Mouse (Mus musculus) kidney, adult 2 months (tissue): ENCODE data around the gene Men1. TPM values are rescaled to one million over a fixed set of nuclear protein-coding genes. Genes with fewer than 3 reads are reported as not detected.

Experiments
- DNase-seq: peaks from one replicate; pipeline ENCODE4 v3.0.0; 2021
- H3K27ac ChIP-seq: fragments of 200-500 bp; 2 replicates; pipeline ENCODE4 v1.5.1; 2012; ENCODE audit warnings: low read depth, low read length, control low read depth, inconsistent platforms; ENCODE audit not compliant: insufficient read depth
- H3K27me3 ChIP-seq: fragments of 200-500 bp; replicated peaks from 2 replicates; pipeline ENCODE4 v1.6.1; 2012; ENCODE audit warnings: mild to moderate bottlenecking, moderate library complexity, low read length, inconsistent platforms; ENCODE audit not compliant: control insufficient read depth, insufficient read depth
- H3K36me3 ChIP-seq: fragments of 200-500 bp; 2 replicates; pipeline ENCODE4 v1.6.1; 2012; ENCODE audit warnings: mild to moderate bottlenecking, moderate library complexity, low read length, inconsistent platforms; ENCODE audit not compliant: control insufficient read depth, insufficient read depth
- H3K4me1 ChIP-seq: fragments of 200-500 bp; 2 replicates; pipeline ENCODE4 v1.6.1; 2011; ENCODE audit warnings: low read length; ENCODE audit not compliant: control insufficient read depth, insufficient read depth
- H3K4me3 ChIP-seq: fragments of 200-500 bp; 2 replicates; pipeline ENCODE4 v1.5.1; 2011; ENCODE audit warnings: mild to moderate bottlenecking, low read depth, low read length, control low read depth; ENCODE audit not compliant: insufficient read depth
- CTCF ChIP-seq: fragments of 200-500 bp; conservative IDR thresholded peaks from 2 replicates; pipeline ENCODE4 v1.5.1; 2011; ENCODE audit warnings: low read depth, mild to moderate bottlenecking, control low read depth, low read length, moderate library complexity, mixed read lengths; ENCODE audit not compliant: insufficient read depth, insufficient read length
- POLR2A ChIP-seq: fragments of 200-500 bp; IDR thresholded peaks from one replicate; pipeline ENCODE4 v1.6.1; 2011; ENCODE audit warnings: low read depth, low read length, control low read depth
- WGBS: fragments of 180-500 bp; shearing (Covaris S2); methylation state at CpG from one replicate; pipeline ENCODE4 v1.1.7; 2018; 5-methylcytosine and 5-hydroxymethylcytosine counted together
- polyA plus RNA-seq: library from polyadenylated mRNA; depleted of rRNA; stranded (reverse); fragments of >200 nt; gene quantifications from 2 replicates; pipeline ENCODE4 v1.2.3, GENCODE M21; 2012

The Men1 gene
- polyA plus RNA-seq, 1 experiment = 49.5 TPM

GRCm38 (mm10) chr19:6340524-6341452 lies 6.0 kb downstream of the Men1 start, which contains the start of gene Map4k2:
Map4k2 (plus strand) TSS chr19:6341135.
- DNase-seq = peak; percentile 95
- 2% methylated on average over 72 of the region's 72 CpGs for WGBS
- H3K27ac ChIP-seq = peak within 1 kb of the TSS; percentile 87
- TF ChIP-seq POLR2A = no peak
- peak; percentile 33; the same call in 1 of the 2 replicates for TF ChIP-seq CTCF
- no peaks in the 10 kb centered on the region for H3K36me3 ChIP-seq
- no peaks in the 10 kb centered on the region for H3K27me3 ChIP-seq
- H3K4me3 ChIP-seq = peak within 1 kb of the TSS; percentile 89
- H3K4me1 ChIP-seq = peaks cover 18% of the 10 kb centered on the region

- DNase-seq = no peak
- Histone ChIP-seq H3K27me3 (no peaks in the 10 kb centered on the region), H3K27ac (no peak overlapping the region), H3K36me3 (no peaks in the 10 kb centered on the region), H3K4me3 (peak overlapping the region; percentile 89), H3K4me1 (peaks cover 18% of the 10 kb centered on the region)
- TF ChIP-seq POLR2A = no peak
- TF ChIP-seq CTCF = no peak
- 4% methylated on average over 23 of the region's 23 CpGs for WGBS
These were observed 6.8 kb downstream of the Men1 start for GRCm38 (mm10) chr19:6341453-6342077.

GRCm38 (mm10) chr19:6342276-6342933 lies 7.6 kb downstream of the Men1 start:
- no peaks in the 10 kb centered on the region for H3K27me3 ChIP-seq
- no peak overlapping the region for H3K27ac ChIP-seq
- no peak for DNase-seq
- 66% methylated on average over 5 of the region's 5 CpGs for WGBS
- TF ChIP-seq CTCF = no peak
- TF ChIP-seq POLR2A = no peak
- peaks cover 18% of the 10 kb centered on the region for H3K4me1 ChIP-seq
- H3K36me3 ChIP-seq = no peaks in the 10 kb centered on the region
- H3K4me3 ChIP-seq = peak overlapping the region; percentile 89

- Histone ChIP-seq H3K27me3 (no peaks in the 10 kb centered on the region), H3K27ac (no peak overlapping the region), H3K4me1 (peaks cover 18% of the 10 kb centered on the region), H3K36me3 (no peaks in the 10 kb centered on the region), H3K4me3 (no peak overlapping the region)
- no peak for DNase-seq
- 75% methylated on average over 19 of the region's 19 CpGs for WGBS
- no peak for TF ChIP-seq POLR2A
- TF ChIP-seq CTCF = no peak
These were observed 8.5 kb downstream of the Men1 start for GRCm38 (mm10) chr19:6343066-6343925.

GRCm38 (mm10) chr19:6343996-6344395 lies 9.2 kb downstream of the Men1 start:
- Histone ChIP-seq H3K4me1 (peaks cover 17% of the 10 kb centered on the region), H3K27ac (no peak overlapping the region), H3K4me3 (no peak overlapping the region), H3K36me3 (no peaks in the 10 kb centered on the region), H3K27me3 (no peaks in the 10 kb centered on the region)
- no peak for DNase-seq
- WGBS = 85% methylated on average over 5 of the region's 5 CpGs
- TF ChIP-seq POLR2A = no peak
- TF ChIP-seq CTCF = no peak

- DNase-seq = no peak
- 83% methylated on average over 5 of the region's 5 CpGs for WGBS
- TF ChIP-seq CTCF = no peak
- no peak for TF ChIP-seq POLR2A
- H3K4me3 ChIP-seq = no peak overlapping the region
- H3K4me1 ChIP-seq = peaks cover 5% of the 10 kb centered on the region
- no peaks in the 10 kb centered on the region for H3K27me3 ChIP-seq
- no peak overlapping the region for H3K27ac ChIP-seq
- H3K36me3 ChIP-seq = no peaks in the 10 kb centered on the region
These were observed 11.2 kb downstream of the Men1 start for GRCm38 (mm10) chr19:6346023-6346422.
